Mouse (Mus musculus) left cerebral cortex, postnatal 25 days (tissue): ENCODE measurements around the gene Ndufaf7. TPM values are rescaled to one million over a fixed set of nuclear protein-coding genes. Genes with fewer than 3 reads are reported as not detected.

Experiments used
- DNase-seq, 2 experiments: peaks; one replicate each; pipeline ENCODE4 v3.0.0; 2022; ENCODE audit warnings: low spot score in 2 of 2, mixed read lengths in 1 of 2
- intact Hi-C: fragments of 180-260 bp; cut with DNase I; formaldehyde crosslinking; loops from one replicate; pipeline ENCODE4 v1.15.1; 2025
- total RNA-seq, 2 experiments: library from RNA; stranded (reverse); gene quantifications; 2 replicates each; pipeline ENCODE4 v1.2.3; 2021

Ndufaf7 gene
- total RNA-seq, 2 experiments from 2014 or later = 51.0 to 64.2 TPM

- no peak for DNase-seq
- intact Hi-C loops = no loop called here
These were observed 15.1 kb downstream of the Ndufaf7 start for GRCm38 (mm10) chr17:78952070-78952469.

GRCm38 (mm10) chr17:78953240-78953639 lies 16.3 kb downstream of the Ndufaf7 start:
- DNase-seq = no peak
- intact Hi-C loops = no loop called here

GRCm38 (mm10) chr17:78959473-78959872 lies 22.5 kb downstream of the Ndufaf7 start:
- intact Hi-C loops = no loop called here
- no peak for DNase-seq

- DNase-seq = peak in 1 of 2 experiments; percentile 41
- intact Hi-C loops = no loop called here
These were observed 27.5 kb downstream of the Ndufaf7 start for GRCm38 (mm10) chr17:78964387-78964786.

GRCm38 (mm10) chr17:78966092-78966883 lies 29.4 kb downstream of the Ndufaf7 start:
- intact Hi-C loops = no loop called here
- no peak for DNase-seq

- no peak for DNase-seq
- intact Hi-C loops = no loop called here
These were observed 31.6 kb downstream of the Ndufaf7 start for GRCm38 (mm10) chr17:78968500-78968899.

GRCm38 (mm10) chr17:78983166-78983565 lies 46.2 kb downstream of the Ndufaf7 start:
- no peak for DNase-seq
- intact Hi-C loops = loop anchor here (10.0 kb wide), 1 partner anchor 602 kb away; no protein-coding TSS in a partner anchor

- DNase-seq = no peak
- intact Hi-C loops = loop anchor here (10.0 kb wide), 1 partner anchor 601 kb away; no protein-coding TSS in a partner anchor
These were observed 46.8 kb downstream of the Ndufaf7 start for GRCm38 (mm10) chr17:78983736-78984135.

GRCm38 (mm10) chr17:78989015-78989414 lies 52.1 kb downstream of the Ndufaf7 start:
- DNase-seq = no peak
- intact Hi-C loops = loop anchor here (10.0 kb wide), 1 partner anchor 596 kb away; no protein-coding TSS in a partner anchor

- intact Hi-C loops = no loop called here
- DNase-seq = no peak
These were observed 54.6 kb downstream of the Ndufaf7 start for GRCm38 (mm10) chr17:78991549-78991948.

- no peak for DNase-seq
- intact Hi-C loops = no loop called here
These were observed 55.5 kb downstream of the Ndufaf7 start for GRCm38 (mm10) chr17:78992303-78993027.

GRCm38 (mm10) chr17:78993670-78994069 lies 56.7 kb downstream of the Ndufaf7 start:
- intact Hi-C loops = no loop called here
- DNase-seq = no peak

GRCm38 (mm10) chr17:78994382-78994781 lies 57.4 kb downstream of the Ndufaf7 start:
- intact Hi-C loops = no loop called here
- no peak for DNase-seq

- no peak for DNase-seq
- intact Hi-C loops = no loop called here
These were observed 58.2 kb downstream of the Ndufaf7 start for GRCm38 (mm10) chr17:78994931-78995820.

Other genes starting within 250 kb of the Ndufaf7 start
- 10 to 100 TPM; 62.9 to 87.9 TPM for gene Strn, start 199.9 kb upstream of the Ndufaf7 start, total RNA-seq
- gene Heatr5b, start 101.8 kb upstream of the Ndufaf7 start, total RNA-seq = 10 to 100 TPM; 53.5 to 56.2 TPM
- 10 to 100 TPM; 40.9 to 43.0 TPM for gene Gpatch11, start 101.6 kb upstream of the Ndufaf7 start, total RNA-seq
- gene Eif2ak2, start 54.6 kb upstream of the Ndufaf7 start, total RNA-seq = 1 to 10 TPM; 3.5 to 4.5 TPM
- gene Sult6b1, start 30.1 kb upstream of the Ndufaf7 start, total RNA-seq = not detected
- gene Cebpzos, start 20.6 kb upstream of the Ndufaf7 start, total RNA-seq = 10 to 100 TPM; 29.6 to 32.8 TPM
- gene Cebpz, start 70 bp upstream of the Ndufaf7 start, total RNA-seq = 10 to 100 TPM; 30.1 to 31.9 TPM
- 10 to 100 TPM in 1 of 2 experiments, 1 to 10 TPM in 1; 9.7 to 10.8 TPM for gene Prkd3, start 83.7 kb downstream of the Ndufaf7 start, total RNA-seq
- gene Qpct, start 114.8 kb downstream of the Ndufaf7 start, total RNA-seq = 10 to 100 TPM in 1 of 2 experiments, 1 to 10 TPM in 1; 9.0 to 10.5 TPM